Mouse (Mus musculus) adrenal gland, adult 18-20 months (tissue): ENCODE measurements around the gene Mtcp1. TPM values are rescaled to one million over a fixed set of nuclear protein-coding genes. Genes with fewer than 3 reads are reported as not detected.

Experiments used
- DNase-seq, 2 experiments: peaks; one replicate each; pipeline ENCODE4 v3.0.0; 2021 to 2022; ENCODE audit warnings: low spot score in 2 of 2
- long read RNA-seq, 2 experiments: library from polyadenylated mRNA; stranded (forward); transcript quantifications; one replicate each; pipeline ENCODE4 v2.0.0; 2021
- total RNA-seq, 2 experiments: library from RNA; stranded (reverse); gene quantifications; 1 replicate in 1 of 2; 2 replicates in 1 of 2; pipeline ENCODE4 v1.2.3; 2021

The Mtcp1 gene
- 1 to 10 TPM; 8.3 to 9.7 TPM for total RNA-seq
- long read RNA-seq, experiment 1, partial matches to known transcripts = 0 of 2 reads
- long read RNA-seq, experiment 1, other reads (novel, unspliced or antisense) = 2 of 2 reads
- long read RNA-seq, experiment 2, partial matches to known transcripts = 0 of 4 reads
- long read RNA-seq, experiment 2, other reads (novel, unspliced or antisense) = 2 of 4 reads

GRCm38 (mm10) chrX:75415936-75416785 is at the start of gene Mtcp1, which contains the start of the genes Cmc4 and Brcc3:
Mtcp1 (minus strand) TSS chrX:75416588.
Cmc4 (minus strand) TSS chrX:75416584.
Brcc3 (plus strand) TSS chrX:75416628.
- DNase-seq = peak; percentile 72 to 78

GRCm38 (mm10) chrX:75454597-75454996 is 38.2 kb upstream of the Mtcp1 start:
- no peak for DNase-seq

- no peak for DNase-seq
These were observed 6.7 kb downstream of the Mtcp1 start for GRCm38 (mm10) chrX:75409711-75410110.

GRCm38 (mm10) chrX:75403350-75403749 is 13.0 kb downstream of the Mtcp1 start:
- DNase-seq = no peak

- no peak for DNase-seq
These were observed 13.7 kb downstream of the Mtcp1 start for GRCm38 (mm10) chrX:75402668-75403067.

GRCm38 (mm10) chrX:75399471-75399870 is 16.9 kb downstream of the Mtcp1 start:
- DNase-seq = no peak

GRCm38 (mm10) chrX:75382195-75382771 is 34.1 kb downstream of the Mtcp1 start, which contains the start of the genes Fundc2 and F8:
Fundc2 (plus strand) TSS chrX:75382399.
F8 (minus strand) TSS chrX:75382615.
- DNase-seq = peak; percentile 42 to 48

GRCm38 (mm10) chrX:75381699-75382098 is 34.7 kb downstream of the Mtcp1 start:
- no peak for DNase-seq

- no peak for DNase-seq
These were observed 35.2 kb downstream of the Mtcp1 start for GRCm38 (mm10) chrX:75381176-75381575.

- DNase-seq = no peak
These were observed 39.6 kb downstream of the Mtcp1 start for GRCm38 (mm10) chrX:75376815-75377214.

- DNase-seq = no peak
These were observed 43.5 kb downstream of the Mtcp1 start for GRCm38 (mm10) chrX:75372666-75373425.

- DNase-seq = no peak
These were observed 46.2 kb downstream of the Mtcp1 start for GRCm38 (mm10) chrX:75370197-75370596.

Other genes with a start within 250 kb of the Mtcp1 start
- 10 to 100 TPM; 86.6 to 93.6 TPM for gene Fundc2, start 34.2 kb downstream of the Mtcp1 start, total RNA-seq
- 1 to 10 TPM; 9.4 to 9.7 TPM for gene F8, start 34.0 kb downstream of the Mtcp1 start, total RNA-seq
- 10 to 100 TPM in 1 of 2 experiments, 1 to 10 TPM in 1; 7.6 to 12.0 TPM for gene Cmc4, start within 50 bp of the Mtcp1 start, total RNA-seq
- 10 to 100 TPM; 23.9 to 26.5 TPM for gene Brcc3, start within 50 bp of the Mtcp1 start, total RNA-seq
- 10 to 100 TPM; 39.3 to 42.0 TPM for gene Vbp1, start 97.7 kb upstream of the Mtcp1 start, total RNA-seq
- 1 to 10 TPM; 1.4 TPM for gene Rab39b, start 161.6 kb upstream of the Mtcp1 start, total RNA-seq